Mouse (Mus musculus): ENCODE data around the gene Prkcsh. TPM values are rescaled to one million over a fixed set of nuclear protein-coding genes. Genes with fewer than 3 reads are reported as not detected.

Prkcsh gene
- polyA plus RNA-seq, 1 experiment from 2014 or later = 56.6 TPM

DNA sequence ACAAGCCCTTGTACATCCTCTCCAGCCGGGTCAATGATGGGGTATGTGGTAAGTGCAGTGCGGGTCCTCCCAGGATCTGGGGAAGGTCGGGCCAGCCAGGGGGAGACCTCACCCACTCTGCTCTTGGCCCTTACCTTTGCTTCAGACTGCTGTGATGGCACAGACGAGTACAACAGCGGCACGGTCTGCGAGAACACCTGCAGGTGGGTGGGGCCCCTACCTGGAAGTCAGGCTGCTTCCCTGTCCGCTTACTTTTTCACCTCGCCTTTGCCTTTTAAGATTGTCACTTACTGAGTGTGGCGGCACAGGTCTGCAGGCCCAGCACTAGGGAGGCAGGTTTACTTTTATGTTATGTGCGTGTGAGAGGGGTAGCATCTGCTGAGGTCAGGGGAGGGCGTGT lies 1.9 kb downstream of the Prkcsh start:
- peaks cover 57% of the 10 kb centered on the region for H3K36me3 ChIP-seq (ENCODE audit: control insufficient read depth, insufficient read depth, low read length)
- WGBS = 91% methylated on average over 12 of the region's 12 CpGs
- peaks cover 9 to 14% of the 10 kb centered on the region in 2 experiments for H3K4me1 ChIP-seq (ENCODE audit: control insufficient read depth in 2 of 2, insufficient read depth in 2 of 2, low read length in 2 of 2)
- H3K9me3 ChIP-seq (ENCODE audit: control insufficient read depth, low read length) = no peaks in the 10 kb centered on the region
- no peaks in the 10 kb centered on the region; the same call in 1 of the 2 replicates for H3K27me3 ChIP-seq (ENCODE audit: control insufficient read depth, insufficient read depth, low read length)
- H3K4me2 ChIP-seq (ENCODE audit: low read length) = no peak overlapping the region
- H3K4me3 ChIP-seq (ENCODE audit: control insufficient read depth in 1 of 2, insufficient read depth in 1 of 2, low read depth in 1 of 2, low read length in 2 of 2) = no peak overlapping the region
- H3K9ac ChIP-seq (ENCODE audit: low read length) = no peak overlapping the region
- H3K27ac ChIP-seq (replicated peaks in 1 of 2; ENCODE audit: control insufficient read depth in 1 of 2, insufficient read depth in 1 of 2, low read depth in 2 of 2, low read length in 2 of 2) = no peak overlapping the region
- no peak for ATAC-seq (ENCODE audit: insufficient number of reproducible peaks, insufficient read depth, low FRiP score, low read depth)

DNA sequence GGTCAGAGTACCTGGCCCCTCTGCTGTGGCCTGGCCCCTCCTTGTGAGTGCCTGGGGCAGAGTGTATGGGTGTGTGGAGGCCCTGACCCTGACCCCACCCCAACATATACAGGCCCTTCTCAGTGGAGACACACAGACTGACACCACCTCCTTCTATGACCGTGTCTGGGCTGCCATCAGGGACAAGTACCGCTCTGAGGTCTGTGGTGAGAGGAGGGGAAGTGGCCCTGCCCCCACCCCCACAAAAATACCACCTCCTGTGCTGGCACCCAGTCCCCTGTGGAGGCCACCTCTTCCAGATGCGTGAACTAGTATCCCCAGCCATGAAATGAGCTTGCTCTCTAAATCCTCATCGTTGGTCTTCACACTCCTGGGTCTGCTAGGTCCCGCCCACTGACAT lies 8.4 kb downstream of the Prkcsh start:
- ATAC-seq (ENCODE audit: insufficient number of reproducible peaks, insufficient read depth, low FRiP score, low read depth) = no peak
- Histone ChIP-seq H3K4me2 (ENCODE audit: low read length) (no peak overlapping the region), H3K36me3 (ENCODE audit: control insufficient read depth, insufficient read depth, low read length) (peaks cover 89% of the 10 kb centered on the region), H3K4me1 (ENCODE audit: control insufficient read depth in 2 of 2, insufficient read depth in 2 of 2, low read length in 2 of 2) (no peaks in the 10 kb centered on the region), H3K27me3 (ENCODE audit: control insufficient read depth, insufficient read depth, low read length) (no peaks in the 10 kb centered on the region), H3K27ac (replicated peaks in 1 of 2; ENCODE audit: control insufficient read depth in 1 of 2, insufficient read depth in 1 of 2, low read depth in 2 of 2, low read length in 2 of 2) (no peak overlapping the region), H3K4me3 (ENCODE audit: control insufficient read depth in 1 of 2, insufficient read depth in 1 of 2, low read depth in 1 of 2, low read length in 2 of 2) (no peak overlapping the region), H3K9me3 (ENCODE audit: control insufficient read depth, low read length) (no peaks in the 10 kb centered on the region), H3K9ac (ENCODE audit: low read length) (no peak overlapping the region)
- 80% methylated on average over 5 of the region's 5 CpGs for WGBS

DNA sequence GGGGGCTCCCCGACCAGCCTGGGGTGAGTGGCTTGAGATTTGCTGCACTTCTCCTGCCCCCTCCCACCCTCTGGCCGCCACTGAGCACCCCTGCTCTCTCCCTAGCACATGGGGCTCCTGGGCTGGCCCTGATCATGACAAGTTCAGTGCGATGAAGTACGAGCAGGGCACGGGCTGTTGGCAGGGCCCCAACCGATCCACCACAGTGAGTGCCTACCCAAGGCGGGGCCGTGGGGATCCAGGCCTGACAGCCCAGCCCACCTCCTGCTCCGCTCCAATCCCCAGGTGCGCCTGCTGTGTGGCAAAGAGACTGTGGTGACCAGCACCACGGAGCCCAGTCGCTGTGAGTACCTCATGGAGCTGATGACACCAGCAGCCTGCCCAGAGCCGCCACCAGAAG lies 10.1 kb downstream of the Prkcsh start:
- H3K4me2 ChIP-seq (ENCODE audit: low read length) = no peak overlapping the region
- no peaks in the 10 kb centered on the region for H3K9me3 ChIP-seq (ENCODE audit: control insufficient read depth, low read length)
- no peak for ATAC-seq (ENCODE audit: insufficient number of reproducible peaks, insufficient read depth, low FRiP score, low read depth)
- WGBS = 91% methylated on average over 13 of the region's 13 CpGs
- H3K9ac ChIP-seq (ENCODE audit: low read length) = no peak overlapping the region
- no peaks in the 10 kb centered on the region for H3K27me3 ChIP-seq (ENCODE audit: control insufficient read depth, insufficient read depth, low read length)
- no peak overlapping the region for H3K4me3 ChIP-seq (ENCODE audit: control insufficient read depth in 1 of 2, insufficient read depth in 1 of 2, low read depth in 1 of 2, low read length in 2 of 2)
- peaks cover 72% of the 10 kb centered on the region for H3K36me3 ChIP-seq (ENCODE audit: control insufficient read depth, insufficient read depth, low read length)
- no peaks in the 10 kb centered on the region for H3K4me1 ChIP-seq (ENCODE audit: control insufficient read depth in 2 of 2, insufficient read depth in 2 of 2, low read length in 2 of 2)
- no peak overlapping the region for H3K27ac ChIP-seq (replicated peaks in 1 of 2; ENCODE audit: control insufficient read depth in 1 of 2, insufficient read depth in 1 of 2, low read depth in 2 of 2, low read length in 2 of 2)

DNA sequence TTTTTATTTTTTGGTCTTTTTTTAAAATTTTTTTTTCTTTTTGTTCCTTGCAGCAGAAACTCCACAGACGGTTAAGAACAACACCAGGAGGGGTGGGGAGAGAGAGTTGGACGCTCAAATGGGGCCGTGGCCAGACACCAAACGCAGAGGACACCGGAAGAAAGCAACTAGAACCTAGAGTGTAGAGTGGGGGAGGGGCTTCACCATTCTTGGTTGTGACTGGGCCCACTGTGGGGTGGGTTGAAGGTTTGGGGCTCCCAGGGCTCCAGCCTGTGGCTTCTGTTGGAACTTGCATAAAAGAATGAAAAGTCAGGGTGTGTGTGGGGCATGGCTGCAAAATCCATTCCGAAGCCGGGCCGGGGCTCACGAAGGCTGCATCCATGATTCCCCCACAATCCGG lies 13.6 kb downstream of the Prkcsh start:
- H3K4me1 ChIP-seq (ENCODE audit: control insufficient read depth in 2 of 2, insufficient read depth in 2 of 2, low read length in 2 of 2) = no peaks in the 10 kb centered on the region
- H3K27me3 ChIP-seq (ENCODE audit: control insufficient read depth, insufficient read depth, low read length) = no peaks in the 10 kb centered on the region
- no peak overlapping the region for H3K9ac ChIP-seq (ENCODE audit: low read length)
- H3K27ac ChIP-seq (replicated peaks in 1 of 2; ENCODE audit: control insufficient read depth in 1 of 2, insufficient read depth in 1 of 2, low read depth in 2 of 2, low read length in 2 of 2) = no peak overlapping the region
- peaks cover 37% of the 10 kb centered on the region for H3K36me3 ChIP-seq (ENCODE audit: control insufficient read depth, insufficient read depth, low read length)
- no peaks in the 10 kb centered on the region for H3K9me3 ChIP-seq (ENCODE audit: control insufficient read depth, low read length)
- H3K4me3 ChIP-seq (ENCODE audit: control insufficient read depth in 1 of 2, insufficient read depth in 1 of 2, low read depth in 1 of 2, low read length in 2 of 2) = no peak overlapping the region
- 72% methylated on average over 10 of the region's 10 CpGs for WGBS
- no peak for ATAC-seq (ENCODE audit: insufficient number of reproducible peaks, insufficient read depth, low FRiP score, low read depth)
- no peak overlapping the region for H3K4me2 ChIP-seq (ENCODE audit: low read length)

DNA sequence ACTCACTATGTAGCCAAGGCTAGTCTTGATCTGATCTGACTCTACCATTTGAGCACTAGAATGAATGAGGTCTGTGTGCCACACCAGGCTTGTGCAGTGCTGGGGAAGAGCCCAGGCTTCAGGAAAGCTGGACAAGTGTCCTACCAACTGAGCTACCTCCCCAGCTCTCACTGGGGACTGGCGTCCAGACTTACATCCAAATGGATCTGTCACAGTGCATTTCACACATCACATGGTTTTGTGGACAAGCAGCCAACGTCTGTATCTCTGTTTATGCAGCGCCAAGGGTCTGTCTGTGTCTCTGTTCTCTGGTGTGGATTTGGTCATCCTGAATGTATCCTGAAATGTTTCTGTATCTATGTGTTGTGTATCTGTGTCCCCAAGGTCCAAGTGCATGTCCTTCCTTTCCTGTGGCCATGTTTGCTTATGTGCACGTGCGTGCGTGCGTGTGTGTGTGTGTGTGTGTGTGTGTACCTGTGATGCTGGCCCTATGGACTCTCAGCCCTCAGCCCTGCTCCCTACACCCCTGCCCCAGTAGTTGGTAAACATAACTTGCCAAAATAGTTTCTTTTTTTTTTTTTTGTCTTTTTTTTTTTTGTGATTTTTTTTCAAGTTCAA lies 14.7 kb downstream of the Prkcsh start:
- WGBS = 70% methylated on average over 7 of the region's 7 CpGs
- H3K27me3 ChIP-seq (ENCODE audit: control insufficient read depth, insufficient read depth, low read length) = no peaks in the 10 kb centered on the region
- ATAC-seq (ENCODE audit: insufficient number of reproducible peaks, insufficient read depth, low FRiP score, low read depth) = no peak

DNA sequence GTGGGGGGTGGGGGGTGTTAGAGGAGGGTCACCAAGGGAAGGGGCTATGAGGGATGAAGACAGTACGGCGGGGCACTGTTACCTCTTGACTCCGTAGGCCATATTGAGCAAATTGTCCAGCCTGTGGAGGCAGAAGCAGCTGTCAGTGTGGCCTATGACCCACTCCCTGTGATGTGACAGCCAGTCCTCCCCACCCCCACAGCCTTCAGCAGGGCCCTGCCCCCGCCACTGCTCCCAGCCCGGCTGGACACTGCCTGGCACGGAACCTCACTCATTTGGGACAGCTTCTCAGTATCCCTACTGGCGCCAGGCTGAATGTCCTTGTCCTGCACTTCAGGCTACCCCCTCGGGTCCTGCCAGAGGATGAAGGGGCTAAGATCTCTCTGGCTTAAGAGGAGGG lies 22.0 kb downstream of the Prkcsh start:
- ATAC-seq (ENCODE audit: insufficient number of reproducible peaks, insufficient read depth, low FRiP score, low read depth) = no peak

More for the DNA sequence above, 14.7 kb downstream of the Prkcsh start:
- Histone ChIP-seq H3K27ac (replicated peaks in 1 of 2; ENCODE audit: control insufficient read depth in 1 of 2, insufficient read depth in 1 of 2, low read depth in 2 of 2, low read length in 2 of 2) (no peak overlapping the region), H3K36me3 (ENCODE audit: control insufficient read depth, insufficient read depth, low read length) (peaks cover 26% of the 10 kb centered on the region), H3K4me1 (ENCODE audit: control insufficient read depth in 2 of 2, insufficient read depth in 2 of 2, low read length in 2 of 2) (no peaks in the 10 kb centered on the region), H3K4me3 (ENCODE audit: control insufficient read depth in 1 of 2, insufficient read depth in 1 of 2, low read depth in 1 of 2, low read length in 2 of 2) (no peak overlapping the region), H3K4me2 (ENCODE audit: low read length) (no peak overlapping the region), H3K9ac (ENCODE audit: low read length) (no peak overlapping the region), H3K9me3 (ENCODE audit: control insufficient read depth, low read length) (no peaks in the 10 kb centered on the region)

DNA sequence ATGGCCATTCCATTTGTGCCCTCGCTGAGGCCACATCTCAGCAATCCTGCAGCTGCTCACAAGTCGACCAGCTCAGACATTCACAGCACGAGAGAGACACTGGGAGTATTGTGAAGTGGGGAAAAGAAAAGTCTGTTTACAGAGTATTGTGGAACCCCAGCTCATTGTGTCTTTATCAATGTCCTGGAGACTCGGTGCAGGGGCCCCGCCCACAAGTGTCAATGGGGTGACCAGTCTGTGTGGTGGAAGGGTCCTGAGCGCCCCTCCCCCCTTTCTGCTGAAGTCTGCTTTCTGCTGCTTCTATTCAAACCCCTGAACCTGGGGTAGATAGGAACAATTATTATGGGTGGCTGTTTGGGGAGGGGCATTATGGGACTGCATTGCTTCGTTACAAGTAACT lies 25.9 kb downstream of the Prkcsh start:
- no peak overlapping the region for H3K4me3 ChIP-seq (ENCODE audit: control insufficient read depth in 1 of 2, insufficient read depth in 1 of 2, low read depth in 1 of 2, low read length in 2 of 2)
- no peak for ATAC-seq (ENCODE audit: insufficient number of reproducible peaks, insufficient read depth, low FRiP score, low read depth)
- no peaks in the 10 kb centered on the region for H3K36me3 ChIP-seq (ENCODE audit: control insufficient read depth, insufficient read depth, low read length)
- no peaks in the 10 kb centered on the region for H3K9me3 ChIP-seq (ENCODE audit: control insufficient read depth, low read length)
- no peak overlapping the region for H3K27ac ChIP-seq (replicated peaks in 1 of 2; ENCODE audit: control insufficient read depth in 1 of 2, insufficient read depth in 1 of 2, low read depth in 2 of 2, low read length in 2 of 2)
- no peak overlapping the region for H3K9ac ChIP-seq (ENCODE audit: low read length)
- H3K27me3 ChIP-seq (ENCODE audit: control insufficient read depth, insufficient read depth, low read length) = no peaks in the 10 kb centered on the region; the same call in 1 of the 2 replicates
- H3K4me2 ChIP-seq (ENCODE audit: low read length) = no peak overlapping the region
- H3K4me1 ChIP-seq (ENCODE audit: control insufficient read depth in 2 of 2, insufficient read depth in 2 of 2, low read length in 2 of 2) = no peaks in the 10 kb centered on the region
- WGBS = 45% methylated on average over 7 of the region's 7 CpGs

More for the DNA sequence above, 22.0 kb downstream of the Prkcsh start:
- Histone ChIP-seq H3K4me3 (ENCODE audit: control insufficient read depth in 1 of 2, insufficient read depth in 1 of 2, low read depth in 1 of 2, low read length in 2 of 2) (no peak overlapping the region), H3K9ac (ENCODE audit: low read length) (no peak overlapping the region), H3K4me1 (ENCODE audit: control insufficient read depth in 2 of 2, insufficient read depth in 2 of 2, low read length in 2 of 2) (no peaks in the 10 kb centered on the region), H3K27ac (replicated peaks in 1 of 2; ENCODE audit: control insufficient read depth in 1 of 2, insufficient read depth in 1 of 2, low read depth in 2 of 2, low read length in 2 of 2) (no peak overlapping the region), H3K4me2 (ENCODE audit: low read length) (no peak overlapping the region), H3K36me3 (ENCODE audit: control insufficient read depth, insufficient read depth, low read length) (no peaks in the 10 kb centered on the region), H3K9me3 (ENCODE audit: control insufficient read depth, low read length) (no peaks in the 10 kb centered on the region), H3K27me3 (ENCODE audit: control insufficient read depth, insufficient read depth, low read length) (no peaks in the 10 kb centered on the region; the same call in 1 of the 2 replicates)
- 48% methylated on average over 8 of the region's 8 CpGs for WGBS

DNA sequence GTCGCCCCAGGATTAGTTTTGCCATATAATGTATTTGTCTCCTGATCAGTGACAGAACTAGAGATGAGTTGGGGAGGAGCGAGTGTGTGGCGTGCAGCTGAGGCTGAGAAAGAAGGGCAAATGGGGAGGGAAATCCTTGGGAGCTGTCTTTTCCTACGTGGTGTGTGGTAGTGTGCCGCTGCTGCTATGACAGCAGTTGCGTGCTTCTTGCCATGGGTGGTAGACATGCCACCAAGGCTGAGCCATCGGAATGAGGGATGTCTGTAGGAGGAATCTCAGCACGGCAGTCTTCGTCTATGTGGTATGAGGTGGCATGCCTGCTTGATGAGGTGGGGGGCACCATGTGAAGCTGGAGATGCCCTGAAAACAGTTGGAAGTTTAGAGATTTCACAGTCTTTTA lies 27.8 kb downstream of the Prkcsh start:
- no peaks in the 10 kb centered on the region for H3K4me1 ChIP-seq (ENCODE audit: control insufficient read depth in 2 of 2, insufficient read depth in 2 of 2, low read length in 2 of 2)
- no peak overlapping the region for H3K4me2 ChIP-seq (ENCODE audit: low read length)
- H3K4me3 ChIP-seq (ENCODE audit: control insufficient read depth in 1 of 2, insufficient read depth in 1 of 2, low read depth in 1 of 2, low read length in 2 of 2) = no peak overlapping the region
- no peaks in the 10 kb centered on the region for H3K36me3 ChIP-seq (ENCODE audit: control insufficient read depth, insufficient read depth, low read length)
- H3K27me3 ChIP-seq (ENCODE audit: control insufficient read depth, insufficient read depth, low read length) = no peaks in the 10 kb centered on the region
- H3K27ac ChIP-seq (replicated peaks in 1 of 2; ENCODE audit: control insufficient read depth in 1 of 2, insufficient read depth in 1 of 2, low read depth in 2 of 2, low read length in 2 of 2) = no peak overlapping the region
- no peak overlapping the region for H3K9ac ChIP-seq (ENCODE audit: low read length)
- H3K9me3 ChIP-seq (ENCODE audit: control insufficient read depth, low read length) = no peaks in the 10 kb centered on the region
- ATAC-seq (ENCODE audit: insufficient number of reproducible peaks, insufficient read depth, low FRiP score, low read depth) = no peak
- 90% methylated on average over 9 of the region's 9 CpGs for WGBS

Measured in heart, embryonic 14.5 days (tissue).